Mouse (Mus musculus) CH12.LX (cell line): ENCODE measurements around the gene Ccdc167. TPM values are rescaled to one million over a fixed set of nuclear protein-coding genes. Genes with fewer than 3 reads are reported as not detected.
"Not testable (repeated sequence)": the region's sequence is repeated elsewhere in the genome, so short reads cannot be mapped to it uniquely, and the experiment has no call there.

Source experiments
- DNase-seq: peaks from one replicate; pipeline ENCODE4 v3.0.0-alpha.2; 2013; ENCODE audit errors: extremely low read depth
- H3K27ac ChIP-seq: 2 replicates; pipeline ENCODE4 v1.5.1; 2012; ENCODE audit warnings: low read depth, mild to moderate bottlenecking, control low read depth, moderate library complexity; ENCODE audit not compliant: insufficient read depth
- H3K27me3 ChIP-seq: replicated peaks from 2 replicates; pipeline ENCODE3; 2012; ENCODE audit warnings: inconsistent platforms
- H3K36me3 ChIP-seq, 2 experiments: replicated peaks in 1 of 2; 2 replicates each; pipeline versions ENCODE3 to v1.6.1; 2012; ENCODE audit warnings: inconsistent platforms in 1 of 2, low read length in 1 of 2, mild to moderate bottlenecking in 1 of 2, mixed read lengths in 1 of 2, moderate library complexity in 1 of 2; ENCODE audit not compliant: control insufficient read depth in 1 of 2, insufficient read depth in 1 of 2
- H3K4me1 ChIP-seq, 2 experiments: 2 replicates each; pipeline ENCODE4 v1.6.1; 2012; ENCODE audit warnings: inconsistent platforms in 1 of 2, moderate library complexity in 1 of 2; ENCODE audit not compliant: insufficient read depth in 2 of 2, control insufficient read depth in 1 of 2
- H3K4me2 ChIP-seq: 2 replicates; pipeline ENCODE4 v1.6.1; 2012; ENCODE audit warnings: low read depth, mild to moderate bottlenecking, control low read depth; ENCODE audit not compliant: poor library complexity, insufficient read depth, severe bottlenecking
- H3K4me3 ChIP-seq, 3 experiments: fragments of 150-350 bp in 1 of 3; sonication (generic) in 1 of 3; replicated peaks in 1 of 3; 2 replicates each; pipeline versions ENCODE3 to v1.5.1; 2011 to 2012; ENCODE audit warnings: low read depth in 2 of 3, low read length in 2 of 3, mild to moderate bottlenecking in 2 of 3, moderate library complexity in 2 of 3, control low read depth in 1 of 3, improper control_type of control experiment in 1 of 3, inconsistent platforms in 1 of 3, mixed read lengths in 1 of 3; ENCODE audit not compliant: poor library complexity in 1 of 3
- H3K79me2 ChIP-seq: replicated peaks from 2 replicates; pipeline ENCODE4 v1.6.1; 2012; ENCODE audit warnings: mild to moderate bottlenecking, moderate library complexity; ENCODE audit not compliant: control insufficient read depth, poor library complexity, insufficient read depth, severe bottlenecking; ENCODE audit errors: extremely low read depth
- H3K9ac ChIP-seq: 2 replicates; pipeline ENCODE4 v1.6.1; 2012; ENCODE audit warnings: low read depth, mild to moderate bottlenecking, control low read depth, moderate library complexity; ENCODE audit not compliant: insufficient read depth
- H3K9me3 ChIP-seq: replicated peaks from 2 replicates; pipeline ENCODE3; 2012; ENCODE audit warnings: low read length, inconsistent platforms, mixed read lengths
- CHD2 ChIP-seq: IDR thresholded peaks from 2 replicates; pipeline ENCODE4 v1.6.1; 2011; ENCODE audit warnings: low read length, improper control_type of control experiment
- EP300 ChIP-seq: IDR thresholded peaks from 2 replicates; pipeline ENCODE4 v1.6.1; 2011; ENCODE audit warnings: low read length, improper control_type of control experiment
- ETS1 ChIP-seq: conservative IDR thresholded peaks from 2 replicates; pipeline ENCODE4 v1.6.1; 2012; ENCODE audit warnings: low read depth, mild to moderate bottlenecking, inconsistent platforms, low read length, improper control_type of control experiment, moderate library complexity
- HCFC1 ChIP-seq: IDR thresholded peaks from 2 replicates; pipeline ENCODE4 v1.6.1; 2012; ENCODE audit warnings: low read depth, mild to moderate bottlenecking, inconsistent platforms, low read length, improper control_type of control experiment
- JUN ChIP-seq: IDR thresholded peaks from 2 replicates; pipeline ENCODE4 v1.6.1; 2011; ENCODE audit warnings: low read depth, mild to moderate bottlenecking, low read length, improper control_type of control experiment, moderate library complexity; ENCODE audit not compliant: insufficient read depth
- NELFE ChIP-seq: IDR thresholded peaks from 2 replicates; pipeline ENCODE4 v1.6.1; 2011; ENCODE audit warnings: low read depth, low read length, improper control_type of control experiment
- PAX5 ChIP-seq: IDR thresholded peaks from 2 replicates; pipeline ENCODE4 v1.6.1; 2012; ENCODE audit warnings: low read length, inconsistent platforms, mixed read lengths
- POLR2AphosphoS2 ChIP-seq: IDR thresholded peaks from 2 replicates; pipeline ENCODE4 v1.6.1; 2011; ENCODE audit warnings: low read depth, low read length, improper control_type of control experiment
- SIN3A ChIP-seq: IDR thresholded peaks from 2 replicates; pipeline ENCODE4 v1.6.1; 2012; ENCODE audit warnings: low read length, improper control_type of control experiment, inconsistent platforms
- SMC3 ChIP-seq: IDR thresholded peaks from 2 replicates; pipeline ENCODE4 v1.6.1; 2011; ENCODE audit warnings: low read depth, low read length, improper control_type of control experiment
- TCF12 ChIP-seq: IDR thresholded peaks from 2 replicates; pipeline ENCODE4 v1.6.1; 2014; ENCODE audit warnings: low read depth, mild to moderate bottlenecking, inconsistent platforms, low read length, improper control_type of control experiment
- ZC3H11A ChIP-seq: IDR thresholded peaks from 2 replicates; pipeline ENCODE4 v1.6.1; 2012; ENCODE audit warnings: low read depth, mild to moderate bottlenecking, inconsistent platforms, low read length, improper control_type of control experiment
- ZKSCAN1 ChIP-seq: IDR thresholded peaks from 2 replicates; pipeline ENCODE4 v1.6.1; 2012; ENCODE audit warnings: low read depth, inconsistent platforms, low read length, improper control_type of control experiment, borderline replicate concordance
- ZMIZ1 ChIP-seq: IDR thresholded peaks from 2 replicates; pipeline ENCODE4 v1.6.1; 2012; ENCODE audit warnings: low read depth, mild to moderate bottlenecking, inconsistent platforms, low read length, improper control_type of control experiment
- dilution Hi-C: fragments of 300-500 bp; cut with MboI; formaldehyde crosslinking; loops from 2 replicates; pipeline ENCODE4 v1.14.3; 2020; ENCODE audit warnings: low sequenced_read_pairs; ENCODE audit not compliant: extremely low pct_unique_long_range_greater_than_20kb, extremely low pct_ligation_motif_present
- in situ Hi-C: fragments of 300-500 bp; cut with MboI; formaldehyde crosslinking; loops from 3 replicates; pipeline ENCODE4 v1.14.3; 2019; ENCODE audit warnings: low sequenced_read_pairs, low pct_ligation_motif_present, low pct_unique_long_range_greater_than_20kb, mixed read lengths
- polyA plus RNA-seq: library from polyadenylated mRNA; unstranded; fragments of >175 nt; gene quantifications from 2 replicates; pipeline ENCODE4 v1.2.1, GENCODE M21; 2012; ENCODE audit warnings: low read depth; ENCODE audit not compliant: insufficient read length
- total RNA-seq, 2 experiments: library from RNA; depleted of rRNA; stranded (reverse); fragments of 300-350 nt in 1 of 2; fragments of >200 nt in 1 of 2; gene quantifications; 2 replicates each; pipeline ENCODE4 v1.2.3; 2012 to 2014

Gene Ccdc167
- total and polyA plus RNA-seq, 3 experiments, result 8.8 to 18.7 (median 12.0) TPM

GRCm38 (mm10) chr17:29719628-29720575 is 3.1 kb upstream of the Ccdc167 start (continued):
- no peak for TF ChIP-seq CHD2

- in situ Hi-C loops, result loop anchor here (10.0 kb wide), 1 partner anchor 46 kb away; no protein-coding TSS in a partner anchor
- dilution Hi-C loops, result no loop called here
- no peak overlapping the region for H3K4me3 ChIP-seq
These were observed 1.8 kb upstream of the Ccdc167 start for GRCm38 (mm10) chr17:29718660-29719059.

GRCm38 (mm10) chr17:29713734-29714133 is 3.1 kb downstream of the Ccdc167 start:
- Histone ChIP-seq H3K36me3 (peaks cover 8 to 29% of the 10 kb centered on the region in 2 experiments), H3K4me1 (peaks cover 30 to 73% of the 10 kb centered on the region in 2 experiments)
- dilution Hi-C loops, result not testable (repeated sequence)

More at GRCm38 (mm10) chr17:29718660-29719059, 1.8 kb upstream of the Ccdc167 start:
- no peak for DNase-seq
- H3K4me1 ChIP-seq, result peaks cover 20 to 54% of the 10 kb centered on the region in 2 experiments
- TF ChIP-seq NELFE (no peak), EP300 (no peak), POLR2AphosphoS2 (no peak), ZMIZ1 (no peak), SMC3 (no peak), ZC3H11A (no peak), TCF12 (no peak), SIN3A (no peak), PAX5 (no peak), JUN (no peak), ZKSCAN1 (no peak), ETS1 (no peak), CHD2 (no peak), HCFC1 (no peak)
- TF ChIP-seq, all 38 proteins: peak for 0
- H3K36me3 ChIP-seq, result peaks cover 3 to 17% of the 10 kb centered on the region in 2 experiments
- no peak overlapping the region for H3K4me2 ChIP-seq
- H3K9me3 ChIP-seq, result peaks cover 7% of the 10 kb centered on the region
- no peak overlapping the region for H3K27ac ChIP-seq
- no peaks in the 10 kb centered on the region for H3K27me3 ChIP-seq
- no peak overlapping the region for H3K9ac ChIP-seq
- peaks cover 12% of the 10 kb centered on the region for H3K79me2 ChIP-seq

More at GRCm38 (mm10) chr17:29713734-29714133, 3.1 kb downstream of the Ccdc167 start:
- not testable (repeated sequence) for H3K27me3 ChIP-seq, H3K4me3 ChIP-seq, H3K4me2 ChIP-seq, H3K27ac ChIP-seq, H3K9me3 ChIP-seq, DNase-seq, H3K9ac ChIP-seq
- in situ Hi-C loops, result loop anchor here (10.0 kb wide), 1 partner anchor 51 kb away; no protein-coding TSS in a partner anchor
- H3K79me2 ChIP-seq, result peaks cover 12% of the 10 kb centered on the region
